Mouse (Mus musculus) limb, embryonic 13.5 days (tissue): ENCODE results near the gene Grap2. TPM values are rescaled to one million over a fixed set of nuclear protein-coding genes. Genes with fewer than 3 reads are reported as not detected.
"Not testable (repeated sequence)": the region's sequence is repeated elsewhere in the genome, so short reads cannot be mapped to it uniquely, and the experiment has no call there.

Experiments used
- ATAC-seq: fragments of 200-750 bp; cut with Nextera tagmentation; 2 replicates; pipeline ENCODE4 v1.8.0; 2017; ENCODE audit warnings: low read depth, moderate number of reproducible peaks, moderate TSS enrichment; ENCODE audit not compliant: low FRiP score
- H3K27ac ChIP-seq: fragments of 300-500 bp; sonication (generic); 2 replicates; pipeline ENCODE4 v1.5.1; 2015; ENCODE audit warnings: inconsistent platforms, mild to moderate bottlenecking, moderate library complexity
- H3K27me3 ChIP-seq: fragments of 300-500 bp; sonication (generic); 2 replicates; pipeline ENCODE4 v1.6.1; 2015; ENCODE audit warnings: mild to moderate bottlenecking, inconsistent platforms
- H3K36me3 ChIP-seq: fragments of 300-500 bp; sonication (generic); 2 replicates; pipeline ENCODE4 v1.6.1; 2015; ENCODE audit warnings: inconsistent platforms, mild to moderate bottlenecking, moderate library complexity
- H3K4me1 ChIP-seq: fragments of 300-500 bp; sonication (generic); 2 replicates; pipeline ENCODE4 v1.6.1; 2015; ENCODE audit warnings: inconsistent platforms
- H3K4me2 ChIP-seq: fragments of 300-500 bp; sonication (generic); replicated peaks from 2 replicates; pipeline ENCODE4 v1.6.1; 2015; ENCODE audit warnings: inconsistent platforms, mild to moderate bottlenecking, moderate library complexity
- H3K4me3 ChIP-seq: fragments of 300-500 bp; sonication (generic); 2 replicates; pipeline ENCODE4 v1.5.1; 2015; ENCODE audit warnings: moderate library complexity, mild to moderate bottlenecking, inconsistent platforms
- H3K9ac ChIP-seq: fragments of 300-500 bp; sonication (generic); 2 replicates; pipeline ENCODE4 v1.6.1; 2015; ENCODE audit warnings: mild to moderate bottlenecking, inconsistent platforms
- H3K9me3 ChIP-seq: fragments of 300-500 bp; sonication (generic); 2 replicates; pipeline ENCODE4 v1.6.1; 2016; ENCODE audit warnings: inconsistent platforms
- WGBS: fragments of 180-500 bp; shearing (Covaris S2); methylation state at CpG from one replicate; pipeline ENCODE4 v1.1.7; 2015; 5-methylcytosine and 5-hydroxymethylcytosine counted together
- polyA plus RNA-seq: library from polyadenylated mRNA; unstranded; fragments of >200 nt; fragmentation: Nextera tagmentation; extraction: Ambion mirVana; gene quantifications from 2 replicates; pipeline ENCODE4 v1.2.1, GENCODE M21; 2015

Gene Grap2
- polyA plus RNA-seq, 1 experiment from 2014 or later, result 0.93 TPM

- H3K27me3 ChIP-seq, result 0 out of 2 replicates have a peak, but pooled peaks cover 6% of the 10 kb centered on the region
- H3K27ac ChIP-seq, result no peak overlapping the region
- no peaks in the 10 kb centered on the region for H3K4me1 ChIP-seq
- no peak for ATAC-seq
- no peak overlapping the region for H3K4me2 ChIP-seq
- 87% methylated on average over 1 of the region's 1 CpGs for WGBS
- no peak overlapping the region for H3K4me3 ChIP-seq
- no peaks in the 10 kb centered on the region for H3K9me3 ChIP-seq
- H3K36me3 ChIP-seq, result no peaks in the 10 kb centered on the region
- no peak overlapping the region for H3K9ac ChIP-seq
Measured at GRCm38 (mm10) chr15:80570226-80570625, 2.2 kb upstream of the Grap2 start.

- no peaks in the 10 kb centered on the region for H3K4me1 ChIP-seq
- no peak overlapping the region for H3K27ac ChIP-seq
- H3K4me3 ChIP-seq, result no peak overlapping the region
- no peaks in the 10 kb centered on the region for H3K9me3 ChIP-seq
- peaks cover 15% of the 10 kb centered on the region for H3K27me3 ChIP-seq
- H3K9ac ChIP-seq, result no peak overlapping the region
- no peaks in the 10 kb centered on the region for H3K36me3 ChIP-seq
- no peak overlapping the region for H3K4me2 ChIP-seq
- WGBS, result 68% methylated on average over 7 of the region's 7 CpGs
- ATAC-seq, result no peak
Measured at GRCm38 (mm10) chr15:80571611-80572010, 783 bp upstream of the Grap2 start.

- 0 out of 2 replicates have a peak, but pooled peaks cover 5% of the 10 kb centered on the region for H3K4me1 ChIP-seq
- H3K4me3 ChIP-seq, result no peak overlapping the region
- WGBS, result 68% methylated on average over 9 of the region's 9 CpGs
- no peak overlapping the region for H3K4me2 ChIP-seq
- peaks cover 27% of the 10 kb centered on the region for H3K27me3 ChIP-seq
- H3K36me3 ChIP-seq, result no peaks in the 10 kb centered on the region
- ATAC-seq, result no peak
- H3K9ac ChIP-seq, result no peak overlapping the region
- no peaks in the 10 kb centered on the region for H3K9me3 ChIP-seq
- no peak overlapping the region for H3K27ac ChIP-seq
Measured at GRCm38 (mm10) chr15:80572811-80573520, 572 bp downstream of the Grap2 start.

- Histone ChIP-seq H3K9me3 (no peaks in the 10 kb centered on the region), H3K4me1 (0 out of 2 replicates have a peak, but pooled peaks cover 5% of the 10 kb centered on the region)
- WGBS, result 92% methylated on average over 17 of the region's 17 CpGs
Measured at GRCm38 (mm10) chr15:80574211-80575040, 2.0 kb downstream of the Grap2 start.

GRCm38 (mm10) chr15:80575817-80576370 is 3.5 kb downstream of the Grap2 start:
- Histone ChIP-seq H3K9ac (no peak overlapping the region), H3K9me3 (no peaks in the 10 kb centered on the region), H3K36me3 (no peaks in the 10 kb centered on the region), H3K4me2 (no peak overlapping the region), H3K27me3 (peaks cover 39% of the 10 kb centered on the region), H3K4me3 (no peak overlapping the region), H3K4me1 (0 out of 2 replicates have a peak, but pooled peaks cover 5% of the 10 kb centered on the region), H3K27ac (no peak overlapping the region)
- ATAC-seq, result no peak
- 93% methylated on average over 13 of the region's 13 CpGs for WGBS

More at GRCm38 (mm10) chr15:80574211-80575040, 2.0 kb downstream of the Grap2 start:
- Histone ChIP-seq H3K27me3 (peaks cover 39% of the 10 kb centered on the region), H3K4me3 (no peak overlapping the region), H3K4me2 (no peak overlapping the region), H3K27ac (no peak overlapping the region), H3K9ac (no peak overlapping the region), H3K36me3 (no peaks in the 10 kb centered on the region)
- no peak for ATAC-seq

GRCm38 (mm10) chr15:80576415-80576994 is 4.1 kb downstream of the Grap2 start:
- no peak overlapping the region for H3K4me3 ChIP-seq
- peaks cover 39% of the 10 kb centered on the region for H3K27me3 ChIP-seq
- H3K27ac ChIP-seq, result no peak overlapping the region
- 76% methylated on average over 11 of the region's 11 CpGs for WGBS
- H3K4me1 ChIP-seq, result 0 out of 2 replicates have a peak, but pooled peaks cover 5% of the 10 kb centered on the region
- H3K36me3 ChIP-seq, result no peaks in the 10 kb centered on the region
- H3K4me2 ChIP-seq, result no peak overlapping the region
- no peaks in the 10 kb centered on the region for H3K9me3 ChIP-seq
- no peak overlapping the region for H3K9ac ChIP-seq
- ATAC-seq, result no peak

- no peak overlapping the region for H3K4me3 ChIP-seq
- 0 out of 2 replicates have a peak, but pooled peaks cover 5% of the 10 kb centered on the region for H3K4me1 ChIP-seq
- no peaks in the 10 kb centered on the region for H3K9me3 ChIP-seq
- no peak overlapping the region for H3K4me2 ChIP-seq
- ATAC-seq, result no peak
- WGBS, result 21% methylated on average over 22 of the region's 22 CpGs
- H3K9ac ChIP-seq, result no peak overlapping the region
- no peaks in the 10 kb centered on the region for H3K36me3 ChIP-seq
- H3K27ac ChIP-seq, result no peak overlapping the region
- H3K27me3 ChIP-seq, result peaks cover 38% of the 10 kb centered on the region
Measured at GRCm38 (mm10) chr15:80577166-80577960, 5.0 kb downstream of the Grap2 start.

GRCm38 (mm10) chr15:80579121-80579520 is 6.7 kb downstream of the Grap2 start:
- H3K27me3 ChIP-seq, result peaks cover 33% of the 10 kb centered on the region
- ATAC-seq, result no peak
- no peak overlapping the region for H3K4me2 ChIP-seq
- no peak overlapping the region for H3K9ac ChIP-seq
- no peaks in the 10 kb centered on the region for H3K9me3 ChIP-seq
- WGBS, result 53% methylated on average over 3 of the region's 3 CpGs
- no peaks in the 10 kb centered on the region for H3K36me3 ChIP-seq
- H3K27ac ChIP-seq, result no peak overlapping the region
- H3K4me3 ChIP-seq, result no peak overlapping the region
- 0 out of 2 replicates have a peak, but pooled peaks cover 5% of the 10 kb centered on the region for H3K4me1 ChIP-seq

- H3K36me3 ChIP-seq, H3K9me3 ChIP-seq, H3K4me3 ChIP-seq, H3K4me2 ChIP-seq, H3K9ac ChIP-seq, H3K4me1 ChIP-seq, H3K27ac ChIP-seq, ATAC-seq: not testable (repeated sequence)
- peaks cover 33% of the 10 kb centered on the region for H3K27me3 ChIP-seq
- WGBS, result 53% methylated on average over 1 of the region's 1 CpGs
Measured at GRCm38 (mm10) chr15:80580585-80580984, 8.2 kb downstream of the Grap2 start.

GRCm38 (mm10) chr15:80582581-80583495 is 10.4 kb downstream of the Grap2 start:
- Histone ChIP-seq H3K4me1 (0 out of 2 replicates have a peak, but pooled peaks cover 3% of the 10 kb centered on the region), H3K9ac (no peak overlapping the region), H3K27me3 (peaks cover 13% of the 10 kb centered on the region), H3K4me2 (no peak overlapping the region), H3K4me3 (no peak overlapping the region), H3K9me3 (no peaks in the 10 kb centered on the region), H3K36me3 (no peaks in the 10 kb centered on the region), H3K27ac (no peak overlapping the region)
- ATAC-seq, result no peak
- 77% methylated on average over 20 of the region's 20 CpGs for WGBS
